Mouse (Mus musculus) thymus, postnatal 0 days (tissue): ENCODE results near the gene Capn8. TPM values are rescaled to one million over a fixed set of nuclear protein-coding genes. Genes with fewer than 3 reads are reported as not detected.
A peak's percentile ranks its signal among the peaks of the same experiment; 100 is the strongest.
"Not testable (repeated sequence)": the region's sequence is repeated elsewhere in the genome, so short reads cannot be mapped to it uniquely, and the experiment has no call there.

Source experiments
- DNase-seq: peaks from one replicate; pipeline ENCODE4 v3.0.0-alpha.2; 2015; ENCODE audit warnings: low spot score
- polyA plus RNA-seq: library from polyadenylated mRNA; unstranded; fragments of >200 nt; fragmentation: Nextera tagmentation; extraction: Ambion mirVana; gene quantifications from 2 replicates; pipeline ENCODE4 v1.2.1, GENCODE M21; 2015

Capn8 gene
- polyA plus RNA-seq, 1 experiment from 2014 or later: 0.18 TPM

DNA sequence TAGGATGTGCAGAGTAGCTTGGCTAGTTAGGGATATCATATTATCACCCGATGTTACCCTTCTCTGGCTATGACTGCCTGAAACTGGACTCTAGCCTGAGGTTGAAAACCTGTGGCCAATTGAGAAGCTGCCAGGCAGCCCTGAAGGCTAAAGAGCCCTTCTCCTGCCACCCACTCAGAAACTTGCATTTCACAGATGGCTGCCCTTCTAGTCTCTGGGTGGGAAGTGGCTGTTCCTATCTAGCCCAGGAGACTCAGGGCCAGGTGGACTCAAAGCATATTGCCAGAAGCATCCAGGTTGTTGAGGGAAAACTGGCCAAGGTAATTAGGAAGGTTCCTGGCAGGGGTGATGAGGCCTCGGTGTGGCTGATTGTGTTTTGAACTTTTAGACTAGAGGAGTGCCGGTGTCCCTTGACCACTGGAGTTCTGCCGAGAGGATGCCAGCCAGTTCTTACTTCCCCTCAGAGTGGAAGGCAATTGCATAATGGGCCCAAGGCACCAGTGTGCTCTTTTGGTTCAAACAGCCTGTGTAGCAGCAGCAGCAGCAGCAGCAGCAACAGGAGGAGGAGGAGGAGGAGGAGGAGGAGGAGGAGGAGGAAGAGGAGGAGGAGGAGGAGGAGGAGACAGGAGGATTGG, 45.0 kb downstream of the Capn8 start:
- DNase-seq: no peak

DNA sequence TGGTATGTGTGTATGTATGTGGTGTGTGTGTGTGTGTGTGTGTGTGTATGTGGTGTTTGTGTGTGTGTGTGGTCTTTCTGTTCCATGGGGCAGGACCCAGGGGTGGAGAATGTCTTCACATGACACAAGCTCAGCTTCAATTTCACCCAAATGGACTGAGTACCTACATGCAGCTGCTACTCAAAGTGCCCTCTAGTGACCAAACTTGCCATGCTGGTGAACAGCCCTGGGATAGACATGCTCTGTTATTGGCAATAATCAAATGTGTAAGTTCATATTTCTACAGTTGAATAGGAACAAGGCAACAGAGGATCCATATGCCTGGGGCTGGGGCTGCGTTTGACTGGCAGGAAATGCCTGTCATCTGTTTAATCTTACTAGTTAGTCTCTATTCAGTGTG, 50.7 kb downstream of the Capn8 start:
- no peak for DNase-seq

DNA sequence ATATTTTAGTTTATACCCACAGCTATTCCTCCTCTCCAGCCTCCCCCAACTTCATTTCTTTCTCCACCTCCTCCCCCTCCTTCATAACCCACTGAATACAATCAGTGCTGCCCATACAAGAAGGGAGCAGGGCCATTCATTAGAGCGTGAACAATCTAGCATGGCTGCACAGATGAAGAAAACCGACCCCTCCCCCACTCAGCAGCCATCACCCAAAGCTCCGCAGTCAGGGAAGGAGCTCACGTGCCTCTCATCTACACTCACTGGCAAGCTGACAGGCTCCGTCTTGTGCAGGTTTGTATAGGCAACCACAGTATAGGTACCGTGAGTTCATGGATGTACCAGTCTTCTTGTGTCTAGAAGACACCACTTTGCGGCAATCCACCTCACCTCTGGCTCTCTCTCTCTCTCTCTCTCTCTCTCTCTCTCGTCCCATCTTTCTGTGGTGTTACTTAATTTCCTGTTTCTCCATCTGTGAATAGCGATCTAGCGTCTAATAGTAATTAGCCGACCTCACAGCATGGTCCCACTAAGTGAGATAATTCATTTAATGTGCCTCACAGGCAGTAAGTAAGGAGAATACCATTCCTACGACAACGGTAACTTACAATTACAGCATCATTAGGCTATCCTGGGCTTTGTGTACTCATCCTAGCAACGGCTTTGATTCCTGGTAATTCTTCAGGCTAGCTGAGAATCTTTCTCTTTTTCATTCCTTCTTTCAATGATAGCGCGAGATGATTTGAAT, 53.6 kb downstream of the Capn8 start:
- DNase-seq: no peak

DNA sequence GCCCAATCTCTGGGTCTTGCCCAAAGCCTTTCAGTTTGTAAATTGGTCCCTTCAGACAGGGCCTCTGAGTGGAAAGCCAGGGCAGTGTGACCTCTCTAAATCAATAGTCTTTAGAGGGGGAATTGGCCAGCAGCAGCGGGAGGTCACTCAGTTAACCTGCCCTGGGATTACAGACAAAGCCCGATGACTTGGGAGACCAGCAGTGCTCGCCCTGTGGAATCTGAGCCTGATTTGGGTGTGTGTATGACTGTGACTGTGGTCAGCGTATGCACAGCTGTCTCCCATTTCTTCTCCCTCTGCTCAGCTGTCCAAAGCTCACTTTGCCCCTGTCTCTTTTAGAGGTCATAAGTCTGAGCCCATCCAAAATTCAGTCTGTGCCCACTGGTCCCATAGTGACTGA, 55.7 kb downstream of the Capn8 start:
- no peak for DNase-seq

DNA sequence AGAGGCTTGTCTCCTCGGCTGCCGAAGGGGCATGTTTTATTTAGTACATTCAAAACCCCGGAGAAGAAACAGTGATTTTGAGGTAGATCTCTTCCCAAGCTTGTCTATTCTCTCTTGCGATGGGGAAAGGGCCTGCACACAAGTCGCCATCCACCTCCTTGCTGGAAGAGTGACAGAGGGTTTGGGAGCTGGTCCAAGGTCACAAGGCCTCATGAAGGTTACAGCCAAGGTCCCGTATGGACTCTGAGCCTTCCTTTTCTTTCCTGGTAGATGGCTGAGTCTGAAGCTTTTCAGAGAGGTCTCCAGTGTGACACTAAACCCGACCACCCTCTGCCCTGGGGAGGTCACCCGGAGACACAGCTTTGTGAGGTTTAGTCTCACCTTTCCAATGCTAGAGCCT, 56.4 kb downstream of the Capn8 start:
- no peak for DNase-seq

DNA sequence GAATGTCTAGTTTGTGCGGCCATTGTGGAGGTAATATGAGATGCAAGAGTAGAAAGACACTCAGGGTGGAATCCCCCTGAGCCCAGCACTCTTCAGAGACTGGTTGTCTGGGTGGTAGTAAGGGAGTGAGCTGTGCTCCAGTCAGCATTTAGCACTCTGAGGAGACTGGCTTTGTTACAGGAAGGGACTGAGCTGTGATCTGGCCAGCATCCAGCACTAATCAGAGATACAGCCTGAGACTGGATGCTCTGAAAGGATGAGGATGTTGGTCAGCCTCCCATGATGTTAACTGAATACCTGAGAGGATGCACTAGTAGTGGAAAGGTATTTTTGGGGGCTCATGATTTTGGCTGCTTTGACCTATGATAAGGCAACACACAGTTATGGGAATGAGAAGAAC, 61.4 kb downstream of the Capn8 start:
- no peak for DNase-seq

DNA sequence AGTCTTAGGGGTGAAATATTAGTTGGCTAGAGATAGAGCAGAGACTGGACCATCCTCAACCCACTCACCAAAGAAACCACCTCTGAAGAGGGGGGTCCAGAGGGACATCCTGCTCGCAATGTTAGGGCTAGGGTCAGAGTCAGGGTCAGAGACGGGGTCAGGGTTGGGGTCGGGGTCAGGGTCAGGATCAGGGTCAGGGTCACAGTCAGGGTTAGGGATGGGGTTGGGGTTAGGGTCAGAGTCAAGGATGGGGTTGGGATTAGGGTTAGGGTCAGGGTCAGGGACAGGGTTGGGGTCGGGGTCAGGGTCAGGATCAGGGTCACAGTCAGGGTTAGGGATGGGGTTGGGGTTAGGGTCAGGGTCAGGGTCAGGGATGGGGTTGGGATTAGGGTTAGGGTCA, 64.4 kb downstream of the Capn8 start:
- DNase-seq: no peak

DNA sequence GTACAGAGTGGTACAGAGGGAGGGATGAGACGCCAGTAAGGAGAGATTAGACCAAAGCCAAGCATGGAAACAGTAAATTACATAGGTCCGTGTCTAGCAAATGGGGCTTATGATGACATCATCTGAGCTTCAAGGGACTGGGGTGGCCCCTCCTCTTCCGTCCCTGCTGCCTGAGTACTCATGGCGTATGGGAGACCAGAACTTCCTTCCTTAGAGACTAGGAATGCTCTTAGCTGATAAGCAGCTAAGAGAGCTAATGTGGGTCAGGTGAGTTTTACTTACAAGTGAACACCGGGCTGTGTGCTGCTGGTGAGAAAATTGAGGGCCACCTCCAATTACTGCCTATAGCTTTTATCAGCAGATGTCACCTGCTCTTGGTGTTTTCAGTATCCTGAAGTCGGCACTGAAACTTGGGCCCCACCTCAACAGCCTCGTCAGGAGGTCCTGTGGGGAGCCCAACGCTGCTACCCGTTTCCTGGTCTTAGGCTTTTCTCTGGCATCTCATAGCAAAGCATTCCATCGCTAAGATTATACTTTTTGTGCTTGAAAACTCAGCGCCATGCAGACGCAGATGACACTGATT, 69.0 kb downstream of the Capn8 start:
- peak; percentile 11 for DNase-seq

DNA sequence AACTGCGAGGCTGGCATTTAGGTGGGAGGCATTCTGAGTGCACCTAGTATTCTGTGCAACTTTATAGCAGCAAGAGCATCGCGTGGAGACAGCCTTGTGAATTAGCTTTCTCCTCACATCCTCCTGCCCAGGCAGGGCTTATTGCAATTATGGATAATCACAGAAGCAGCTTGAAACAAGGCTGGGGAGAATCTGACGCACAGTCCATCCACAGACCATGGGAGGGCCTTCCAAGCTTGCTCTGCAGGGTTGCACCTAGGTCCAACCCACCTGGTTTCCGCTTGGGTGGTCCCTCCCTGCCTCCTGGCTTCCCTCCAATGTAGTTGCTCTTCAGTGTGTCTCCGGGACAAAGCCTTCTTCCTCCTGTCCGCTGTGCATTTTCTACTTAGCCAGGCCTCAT, 74.2 kb downstream of the Capn8 start:
- no peak for DNase-seq

DNA sequence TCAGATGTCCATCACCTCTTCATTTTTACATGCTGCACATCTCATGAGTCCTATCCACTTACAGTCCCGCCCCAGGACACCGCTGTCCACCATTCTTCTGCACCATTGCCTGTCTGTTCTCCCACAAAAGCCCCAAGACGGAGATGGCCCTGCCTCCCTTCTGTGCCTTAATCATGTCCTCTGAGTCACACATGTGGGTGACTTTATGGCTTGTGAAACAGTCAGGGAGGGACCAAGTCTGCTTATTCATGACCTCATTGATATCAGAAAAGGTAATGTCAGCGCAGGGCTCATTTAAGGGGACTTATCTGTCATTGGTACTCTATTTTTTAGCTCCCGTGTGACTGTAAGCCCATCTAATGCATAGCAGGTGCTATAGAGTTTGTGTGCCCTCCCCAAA, 74.6 kb downstream of the Capn8 start:
- DNase-seq: no peak

DNA sequence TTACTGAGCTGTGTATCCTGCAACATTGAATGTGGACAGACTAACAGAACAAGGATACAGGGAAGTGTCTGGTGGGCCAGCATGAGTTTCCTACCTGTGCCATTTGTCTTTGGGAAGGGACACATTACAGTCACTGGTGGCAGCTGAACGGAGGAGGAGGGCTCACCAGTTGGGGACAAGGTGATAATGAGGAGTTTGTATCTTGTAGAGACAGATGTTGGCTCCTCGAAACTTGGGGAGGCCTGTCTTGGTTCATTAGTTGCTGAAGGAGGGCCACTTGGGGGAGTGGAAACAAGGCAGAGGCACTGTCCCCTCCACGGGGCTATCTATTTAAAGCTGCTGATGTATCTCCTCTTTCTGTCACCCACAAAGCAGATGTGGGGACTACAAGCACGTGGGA, 75.3 kb downstream of the Capn8 start:
- DNase-seq: no peak

DNA sequence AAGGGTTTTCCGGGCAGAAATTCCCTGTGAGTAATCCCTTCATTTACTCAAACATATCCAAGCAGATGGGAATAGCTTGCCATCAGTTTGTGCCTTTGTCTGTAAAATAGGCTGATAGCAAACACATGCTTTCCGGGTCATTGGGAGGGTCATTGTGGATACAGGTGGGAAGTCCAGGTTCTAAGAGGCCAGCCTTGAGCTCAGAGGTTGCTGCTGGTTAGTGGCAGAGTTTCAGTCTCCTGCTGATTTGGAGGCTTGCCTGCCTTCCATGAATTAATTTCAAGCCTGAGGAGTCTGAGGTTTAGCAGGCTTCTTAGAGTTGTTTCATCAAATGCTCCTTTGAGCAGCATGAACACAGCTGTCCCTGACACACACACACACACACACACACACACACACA, 78.0 kb downstream of the Capn8 start:
- DNase-seq: no peak

DNA sequence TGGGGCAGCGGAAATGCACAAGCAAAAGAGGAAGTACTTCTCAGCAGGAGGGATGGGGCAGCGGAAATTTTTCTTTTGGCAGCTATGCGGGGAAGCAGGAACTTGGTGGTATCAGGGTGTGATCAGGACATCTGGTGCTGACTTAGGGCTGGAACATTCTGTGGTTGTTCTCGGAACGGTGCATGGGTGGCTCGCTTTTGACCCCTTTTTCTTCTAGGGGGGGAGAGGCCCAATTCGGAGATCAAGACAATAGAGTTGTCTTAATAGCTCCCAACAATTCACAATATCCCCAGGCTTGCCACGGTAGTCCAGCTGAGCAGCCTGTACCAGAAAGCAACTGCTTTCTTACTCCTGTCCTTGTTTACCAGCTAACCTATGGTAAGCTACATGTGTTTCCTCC, 79.6 kb downstream of the Capn8 start:
- DNase-seq: not testable (repeated sequence)

DNA sequence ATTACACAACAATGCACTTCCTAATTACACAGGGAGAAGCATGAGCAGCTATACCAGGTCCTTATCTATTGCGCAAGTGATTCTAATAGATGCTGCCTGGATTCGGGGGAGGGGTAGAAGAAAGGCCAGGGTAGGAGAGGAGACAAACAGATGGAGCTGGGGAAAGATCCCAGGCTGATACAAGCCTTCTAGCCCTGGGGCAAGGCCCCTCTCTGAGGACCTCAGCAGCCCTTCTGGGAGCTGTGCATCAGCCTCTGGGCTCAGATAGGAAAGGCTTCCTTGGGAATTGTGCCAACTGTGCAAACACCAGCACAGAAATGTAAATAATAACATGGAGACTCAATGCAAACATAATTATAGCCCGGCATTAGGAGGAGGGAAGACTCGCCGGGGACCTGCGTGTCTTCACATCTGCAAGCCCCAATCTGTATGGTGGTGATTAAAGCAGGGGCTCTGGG, 80.4 kb downstream of the Capn8 start:
- DNase-seq: no peak

DNA sequence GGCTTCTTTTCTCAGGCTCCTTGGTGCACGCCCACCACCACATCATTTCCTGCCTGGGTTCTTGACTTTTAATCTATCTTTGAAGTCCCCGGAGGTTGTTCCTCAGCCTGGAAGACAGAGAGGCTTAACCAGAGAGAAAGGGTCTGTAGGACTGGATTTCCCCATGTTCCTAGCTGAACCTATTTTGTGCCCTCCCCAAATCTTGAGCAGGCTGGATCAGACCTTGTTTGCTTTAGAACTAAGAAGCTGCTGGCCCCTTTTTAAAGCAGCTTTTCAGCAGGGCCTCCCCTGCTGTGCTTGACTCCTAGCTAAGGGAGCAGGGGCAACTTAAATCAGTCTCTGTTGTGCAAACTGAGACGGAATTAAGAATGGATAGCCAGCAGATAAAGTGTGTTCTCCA, 82.0 kb downstream of the Capn8 start:
- DNase-seq: peak; percentile 56

DNA sequence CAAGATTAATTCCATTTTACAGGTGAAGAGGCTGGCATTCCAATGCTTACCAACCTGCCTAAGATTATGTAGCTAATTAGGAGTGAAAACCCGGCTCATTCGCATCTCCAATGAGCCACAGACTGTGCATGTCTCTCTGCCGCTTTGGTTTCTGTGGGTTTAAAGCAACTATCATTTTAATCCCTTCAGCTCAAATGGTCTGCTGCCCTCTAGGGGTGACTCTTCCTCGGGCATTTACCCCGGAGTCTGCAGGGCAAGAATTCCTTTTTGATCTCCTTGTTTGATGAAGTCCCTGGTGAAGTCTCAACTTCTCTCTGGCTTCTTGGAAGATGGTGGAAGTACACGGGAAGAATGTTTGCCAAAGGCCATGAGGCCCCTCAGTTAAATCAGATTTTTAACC, 93.0 kb downstream of the Capn8 start:
- peak; percentile 77 for DNase-seq

DNA sequence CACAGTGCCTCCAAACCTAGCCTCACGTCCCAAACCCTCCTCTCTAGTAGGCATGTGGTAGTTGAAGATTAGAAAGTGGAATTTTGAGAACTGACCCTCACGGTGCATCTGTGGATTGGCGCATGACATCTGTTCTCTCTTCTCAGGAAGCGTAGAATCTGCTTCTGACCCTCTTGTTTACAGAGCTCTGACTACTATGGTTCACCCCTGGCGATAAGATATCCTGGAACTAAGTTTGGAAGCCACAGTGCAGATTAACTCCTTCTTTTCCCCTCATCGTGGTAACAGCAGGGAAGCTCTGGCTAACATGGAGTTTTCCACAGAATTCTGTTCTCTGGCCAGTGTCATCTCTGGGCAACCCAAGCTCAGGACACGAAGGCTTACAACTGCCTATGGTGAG, 95.6 kb downstream of the Capn8 start:
- no peak for DNase-seq

DNA sequence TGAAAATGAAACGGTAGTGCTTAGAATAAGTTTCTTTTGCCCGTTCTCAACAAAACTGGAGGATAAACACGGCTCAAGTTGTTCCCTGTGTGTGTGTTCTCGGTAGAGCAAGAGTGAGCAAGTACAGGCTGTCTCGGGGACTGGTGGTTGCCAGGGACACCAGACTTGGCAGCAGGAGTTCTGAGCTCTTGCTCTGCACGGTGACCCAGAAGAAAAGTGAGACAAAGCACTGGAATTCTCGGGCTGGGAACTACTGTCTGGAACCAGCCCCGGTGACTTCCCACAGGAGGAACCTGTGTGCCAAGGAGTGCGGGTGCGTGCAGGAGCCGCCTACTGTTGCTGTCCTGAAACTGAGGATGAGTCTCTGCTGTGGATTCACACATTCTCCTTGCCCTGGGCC, 98.9 kb downstream of the Capn8 start:
- DNase-seq: no peak

DNA sequence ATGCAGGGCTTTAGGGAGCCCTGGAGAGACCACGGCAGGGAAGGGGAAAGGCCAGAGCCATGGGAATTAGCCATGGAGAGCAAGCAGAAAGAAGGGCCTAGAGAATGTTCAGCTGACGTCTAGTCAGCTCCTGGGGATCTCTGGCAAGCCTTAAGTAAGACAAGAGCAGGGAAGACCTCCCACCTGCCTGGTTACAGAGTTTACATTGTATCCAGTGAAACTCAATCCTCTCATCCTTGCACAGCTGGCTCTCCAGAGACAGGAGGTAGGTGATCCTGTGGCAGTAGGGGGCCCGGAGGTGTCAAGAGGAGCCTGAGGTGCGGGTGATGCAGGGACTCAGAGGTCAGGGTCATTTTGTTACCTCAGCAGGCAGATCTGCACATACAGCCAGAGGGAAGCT, 100.0 kb downstream of the Capn8 start:
- DNase-seq: no peak

DNA sequence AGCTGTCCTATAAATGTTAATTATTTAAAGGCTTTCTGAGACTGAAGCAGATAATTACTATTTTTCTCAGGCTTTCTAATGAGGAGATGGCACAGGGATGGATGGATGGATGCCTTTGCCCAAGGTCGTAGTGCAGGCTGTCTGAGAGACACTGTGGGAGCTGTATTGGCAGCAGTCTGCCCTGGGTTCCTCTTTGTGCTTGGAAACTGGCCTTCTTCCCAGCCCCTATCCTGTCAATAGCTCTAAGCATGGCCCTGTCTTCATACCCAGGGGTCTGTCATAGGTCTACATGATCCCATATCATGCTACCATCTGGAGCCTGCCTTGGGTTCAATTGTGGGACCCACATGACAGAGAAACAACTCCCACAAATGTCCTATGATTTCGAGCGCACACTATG, 102.5 kb downstream of the Capn8 start:
- no peak for DNase-seq

DNA sequence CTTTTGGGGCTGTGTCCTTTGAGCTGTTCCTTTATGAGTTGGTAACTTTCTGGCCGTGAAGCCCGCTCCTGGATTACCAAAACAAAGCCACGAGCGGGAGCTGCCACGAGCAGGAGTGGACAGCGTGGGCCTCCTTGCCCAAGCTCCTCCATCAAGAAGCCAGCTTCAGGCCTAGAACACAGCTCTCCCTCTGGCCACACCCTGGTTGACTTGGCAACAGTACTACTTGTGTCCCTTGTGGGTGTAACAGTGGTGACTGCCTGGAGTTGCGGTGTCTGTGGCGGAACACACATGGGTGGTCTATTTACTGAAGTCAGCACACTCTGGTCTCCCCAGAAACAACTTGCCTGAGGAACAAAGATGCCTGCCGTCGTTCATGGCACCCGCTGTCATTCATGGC, 104.9 kb downstream of the Capn8 start:
- DNase-seq: no peak

DNA sequence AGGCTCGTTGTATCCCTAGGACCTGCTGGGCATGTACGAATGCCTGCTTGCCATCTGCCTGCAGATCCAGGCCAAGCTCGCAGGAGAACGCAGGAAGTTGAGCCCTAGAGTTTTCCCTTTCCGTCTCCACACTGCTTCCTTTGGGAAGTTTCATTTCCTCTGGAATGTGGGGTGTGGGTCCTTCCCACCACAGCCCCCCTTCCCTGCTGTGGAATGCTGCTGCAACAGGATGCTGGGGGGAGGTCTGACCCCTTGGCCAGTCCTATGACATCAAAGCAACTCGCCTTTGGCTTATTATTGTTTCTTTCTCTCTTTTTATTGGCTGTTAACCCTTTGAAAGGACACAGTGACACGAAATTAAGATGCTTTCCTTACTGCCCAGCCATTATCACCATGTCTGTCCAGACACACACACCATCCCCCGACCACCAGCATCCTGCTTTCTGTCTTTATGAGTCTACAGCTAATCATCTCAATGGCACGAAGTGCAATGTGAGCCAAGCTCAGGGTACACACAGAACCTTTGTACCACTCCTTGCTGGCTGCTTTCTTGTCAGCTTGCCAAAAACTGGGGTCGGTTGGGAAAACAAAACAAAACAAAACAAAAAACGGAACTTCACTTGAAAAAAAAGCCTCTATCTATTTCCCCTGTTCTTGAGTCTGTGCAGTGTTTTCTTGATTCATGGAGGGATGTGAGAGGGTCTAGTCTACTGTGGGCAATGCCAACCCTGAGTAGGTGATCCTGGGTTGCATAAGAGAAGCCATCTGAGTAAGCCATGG, 105.9 kb downstream of the Capn8 start:
- DNase-seq: no peak
